Mouse (Mus musculus): ENCODE data around the gene Pfkm.

The Pfkm gene

DNA sequence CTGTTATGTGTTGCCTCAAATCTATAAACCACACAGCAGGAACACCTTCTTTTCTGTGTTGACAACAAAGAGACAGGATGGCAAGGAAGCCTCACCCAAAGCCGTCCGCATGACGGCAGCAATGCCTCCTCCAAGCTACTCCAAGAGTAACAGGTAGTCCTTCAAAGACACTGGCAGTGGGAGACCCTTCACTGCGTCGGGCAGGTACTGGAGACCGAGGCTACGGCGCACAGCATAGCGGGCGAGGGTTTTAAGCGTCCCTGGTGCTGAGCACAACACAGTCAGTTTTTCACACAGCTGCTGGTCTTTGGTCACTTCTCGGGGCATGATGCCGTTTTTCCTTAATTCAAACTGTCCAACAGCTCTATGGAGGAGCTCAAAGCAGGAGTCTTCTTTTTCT is 43.3 kb downstream of the Pfkm start:
- intact Hi-C loops (cut with DNase I), result no loop called here

DNA sequence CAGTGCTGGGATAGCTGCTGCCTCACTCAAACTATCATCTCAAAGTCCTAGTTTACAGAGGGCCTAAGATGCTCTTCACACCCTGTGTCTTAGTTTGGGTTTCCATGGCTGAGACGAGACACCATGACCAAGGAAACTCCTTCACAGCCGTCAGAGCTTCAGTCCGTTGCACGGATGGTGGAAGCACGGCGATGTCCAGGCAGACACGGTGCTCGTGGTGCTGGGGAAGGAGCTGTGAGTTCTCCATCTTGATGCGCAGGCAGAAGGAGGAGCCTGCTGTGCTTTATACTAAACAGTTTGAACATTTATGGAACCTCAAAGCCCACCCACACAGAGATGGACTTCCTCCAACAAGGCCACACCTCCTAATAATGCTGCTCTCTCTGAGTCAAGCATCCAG is 44.5 kb downstream of the Pfkm start:
- intact Hi-C loops (cut with DNase I), result no loop called here

DNA sequence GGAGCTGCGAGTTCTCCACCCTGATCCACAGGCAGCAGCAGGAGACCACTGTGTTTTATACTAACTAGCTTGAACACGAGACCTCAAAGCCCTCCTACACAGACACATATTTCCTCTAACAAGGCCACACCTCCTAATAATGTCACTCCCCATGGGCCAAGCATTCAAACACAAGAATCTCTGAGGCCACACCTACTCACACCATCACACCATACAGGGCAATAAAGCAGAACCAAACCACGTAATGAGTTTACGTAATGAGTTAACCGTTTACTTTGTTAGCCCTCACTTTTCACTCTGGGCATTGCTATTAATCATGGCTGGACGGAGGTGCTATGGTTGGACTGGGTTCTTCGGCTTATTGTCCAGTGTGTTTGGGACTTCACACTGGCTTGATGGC is 47.4 kb downstream of the Pfkm start:
- intact Hi-C loops (cut with DNase I), result no loop called here

DNA sequence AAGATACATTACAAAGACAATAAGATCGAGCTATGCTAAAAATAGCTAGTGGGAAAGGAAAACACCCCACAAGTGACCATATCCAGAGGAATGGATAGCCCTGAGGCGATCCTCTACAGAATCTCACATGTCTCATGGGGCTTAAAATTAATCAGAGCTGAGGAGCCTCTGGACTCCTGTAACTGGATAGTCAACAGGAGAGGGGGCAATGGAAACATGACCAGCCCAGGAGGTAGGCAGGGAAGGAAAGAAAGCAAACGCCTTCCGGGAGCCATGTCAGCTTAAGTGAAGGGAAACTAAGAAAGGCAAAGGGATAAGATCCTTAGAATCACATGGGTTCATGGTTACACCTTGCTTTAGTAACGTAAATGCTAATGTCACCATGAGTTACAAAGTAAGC is 48.4 kb downstream of the Pfkm start:
- intact Hi-C loops (cut with DNase I), result no loop called here

DNA sequence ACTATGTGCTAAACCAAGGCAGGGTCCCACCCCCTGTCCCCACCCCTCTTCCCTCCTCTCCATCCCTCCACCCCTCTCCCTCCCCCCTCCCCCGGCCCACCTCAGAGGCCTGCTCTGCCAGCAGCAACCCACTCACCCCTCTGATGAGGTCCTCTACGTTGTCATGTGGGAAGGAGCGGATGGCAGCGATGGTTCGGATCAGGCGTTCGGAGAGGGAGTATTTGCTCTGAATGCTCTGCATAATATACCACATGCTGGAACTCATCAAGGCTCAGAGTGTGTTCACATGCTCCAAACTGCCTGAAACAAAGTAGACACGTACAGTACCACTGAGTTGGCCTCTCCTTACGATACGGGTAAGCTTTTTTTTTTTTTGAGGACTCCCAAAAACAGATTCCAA is 50.1 kb downstream of the Pfkm start:
- intact Hi-C loops (cut with DNase I), result no loop called here

DNA sequence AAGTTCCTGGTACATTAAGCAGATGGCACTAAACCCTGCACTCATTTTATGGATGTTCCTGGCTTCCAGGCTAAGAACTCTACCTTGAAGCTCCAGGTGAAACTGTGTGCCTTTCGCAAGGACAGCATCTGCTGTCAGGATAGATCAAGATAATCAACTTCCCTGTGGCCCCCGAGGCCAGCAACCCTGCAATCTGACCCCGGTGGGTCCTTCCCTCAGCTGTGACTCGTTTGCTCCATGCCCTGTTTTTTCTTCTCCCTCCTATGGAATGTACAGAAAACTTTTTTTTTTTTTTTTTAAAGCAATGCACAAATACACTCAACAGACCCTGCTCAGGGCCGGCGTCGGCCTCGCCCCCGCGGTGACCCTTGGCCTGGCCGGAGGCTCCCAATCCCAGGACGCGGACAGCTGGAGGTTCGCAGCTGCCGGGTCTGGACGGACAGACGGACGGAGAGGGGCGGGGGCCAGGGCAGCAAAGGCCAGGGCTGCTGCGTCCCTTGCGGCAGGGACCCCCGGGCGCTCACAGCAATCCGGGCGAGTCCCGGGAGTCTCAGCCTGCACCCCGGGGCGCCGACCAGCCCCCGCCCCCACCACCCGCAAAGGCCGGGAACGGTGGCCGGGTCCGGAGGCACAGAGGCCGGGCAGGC is 52.6 kb downstream of the Pfkm start:
- intact Hi-C loops (cut with DNase I), result no loop called here

DNA sequence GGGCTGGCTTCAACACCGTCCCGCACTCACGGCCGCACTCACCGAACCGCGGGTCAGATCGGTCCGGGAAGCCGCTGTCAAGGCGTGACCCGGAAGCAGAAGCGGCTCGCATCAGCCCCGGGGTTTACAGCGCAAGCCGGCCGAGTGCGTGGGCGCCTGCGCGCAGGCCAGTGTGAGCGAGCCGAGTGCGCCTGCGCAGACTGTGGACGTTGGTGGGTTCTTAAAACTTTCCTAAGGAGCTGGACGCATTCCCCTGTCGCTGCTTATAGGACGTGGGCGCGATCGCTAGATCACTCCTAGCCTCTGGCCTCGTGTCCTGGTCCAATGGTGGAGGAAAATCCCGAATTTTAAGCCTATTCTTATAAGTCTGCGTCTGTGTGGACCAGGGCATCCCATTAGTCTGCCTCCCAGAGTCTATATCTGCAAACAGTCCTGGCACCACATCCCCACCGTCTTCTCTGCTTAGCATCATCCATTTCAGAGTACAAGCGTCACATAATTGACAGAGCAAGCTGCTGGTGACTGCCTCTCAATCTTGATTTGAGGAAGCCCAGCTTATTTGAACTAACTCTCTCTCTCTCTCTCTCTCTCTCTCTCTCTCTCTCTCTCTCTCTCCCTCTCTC is 53.3 kb downstream of the Pfkm start:
- intact Hi-C loops (cut with DNase I), result no loop called here

DNA sequence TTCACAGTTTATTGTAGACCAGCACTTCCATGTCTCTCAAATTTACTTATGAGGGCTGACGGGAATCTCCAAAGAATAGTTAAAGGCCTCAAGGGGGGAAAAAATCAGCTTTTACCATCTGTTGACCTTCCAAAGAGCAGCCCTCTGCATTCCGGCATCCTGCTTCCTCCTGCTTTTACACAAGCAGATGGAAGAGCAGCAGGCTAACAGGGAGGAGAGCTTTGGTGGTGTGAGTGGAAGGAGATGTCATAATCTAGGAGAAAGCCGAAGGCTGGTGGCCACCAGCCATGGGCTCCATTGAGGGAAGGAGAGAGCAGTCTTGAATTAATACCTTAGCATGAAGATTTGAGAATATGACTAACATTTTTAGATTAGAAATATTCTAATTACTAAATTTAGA is 56.0 kb downstream of the Pfkm start:
- intact Hi-C loops (cut with DNase I), result no loop called here

DNA sequence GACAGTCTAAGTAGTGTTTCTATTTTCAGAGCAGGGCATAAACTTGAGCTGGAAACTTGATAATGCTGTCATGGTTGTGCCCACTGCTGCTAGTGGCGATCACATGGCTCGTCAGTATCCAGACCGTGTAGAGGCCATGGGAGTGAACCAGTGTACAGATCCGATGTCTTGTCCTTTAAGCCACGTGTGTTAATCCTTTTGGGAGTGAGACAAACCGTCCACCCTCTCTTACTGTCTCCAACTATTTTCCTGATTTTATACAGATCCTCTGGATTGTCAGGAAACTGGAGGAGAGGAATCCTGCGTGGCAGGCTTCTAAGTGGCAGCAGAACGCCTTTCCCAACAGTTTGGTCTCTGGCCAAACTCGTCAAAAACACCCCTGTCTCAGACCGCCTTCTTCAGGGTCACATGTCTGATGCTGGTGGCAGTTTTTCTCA is 56.8 kb downstream of the Pfkm start:
- intact Hi-C loops (cut with DNase I), result no loop called here

DNA sequence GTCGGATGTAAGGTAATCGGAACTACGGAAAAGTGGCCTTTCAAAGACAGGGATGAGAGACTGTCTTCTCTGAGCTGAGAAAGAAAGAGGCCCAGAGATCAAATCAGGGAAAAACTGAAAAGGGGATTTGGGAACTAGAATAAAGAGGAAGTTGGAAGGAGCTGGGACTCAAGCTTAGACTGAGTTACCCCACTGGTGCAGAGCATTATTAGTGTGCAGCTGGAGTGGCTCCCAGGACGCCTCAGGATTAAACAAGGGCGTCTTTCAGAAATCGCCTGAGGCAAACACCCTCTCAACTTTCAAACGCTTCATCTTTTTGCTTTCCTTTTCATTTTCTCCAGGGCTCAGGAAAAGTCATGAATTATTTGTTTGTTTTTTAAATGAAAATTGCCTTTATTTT is 60.5 kb downstream of the Pfkm start:
- intact Hi-C loops (cut with DNase I), result loop anchor here (5.0 kb wide), 1 partner anchor 66 kb away; no protein-coding TSS in a partner anchor

DNA sequence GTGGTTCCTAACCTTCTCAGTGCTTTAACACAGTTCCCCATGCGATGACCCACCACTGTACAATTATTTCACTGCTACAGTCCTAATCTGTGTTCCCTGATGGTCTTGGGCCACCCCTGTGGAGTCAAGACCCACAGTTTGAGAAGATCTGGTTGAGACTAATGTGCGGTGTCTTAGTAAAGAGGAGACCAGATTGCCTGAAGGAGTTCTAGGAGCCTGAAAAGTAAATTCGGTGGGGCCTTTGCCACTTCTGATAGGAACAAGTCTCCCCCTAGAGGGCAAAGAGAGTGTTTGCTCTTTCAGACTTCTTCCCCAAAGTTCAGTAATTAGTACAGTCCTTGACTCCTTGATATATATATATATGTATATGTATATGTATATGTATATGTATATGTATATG is 61.2 kb downstream of the Pfkm start:
- intact Hi-C loops (cut with DNase I), result loop anchor here (5.0 kb wide), 1 partner anchor 66 kb away; no protein-coding TSS in a partner anchor

DNA sequence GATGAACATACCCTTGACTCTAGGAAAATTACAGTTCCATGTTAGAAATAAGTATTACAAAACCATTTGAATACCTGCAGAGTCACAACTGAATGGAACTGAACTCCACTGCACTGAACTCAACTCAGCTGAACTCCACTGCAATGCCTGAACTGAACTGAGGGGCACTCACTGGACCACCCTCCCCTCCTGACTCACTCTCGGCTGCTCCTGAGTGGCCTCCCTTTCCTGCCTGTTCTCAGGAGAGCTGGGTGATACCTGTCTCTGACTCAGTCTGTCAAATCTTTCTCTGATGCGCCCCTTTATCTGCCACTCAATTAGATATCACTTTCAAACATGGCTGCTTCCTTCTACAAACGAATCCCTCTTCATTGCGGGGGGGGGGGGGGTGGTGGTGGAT is 61.8 kb downstream of the Pfkm start:
- intact Hi-C loops (cut with DNase I), result loop anchor here (5.0 kb wide), 1 partner anchor 67 kb away; no protein-coding TSS in a partner anchor

DNA sequence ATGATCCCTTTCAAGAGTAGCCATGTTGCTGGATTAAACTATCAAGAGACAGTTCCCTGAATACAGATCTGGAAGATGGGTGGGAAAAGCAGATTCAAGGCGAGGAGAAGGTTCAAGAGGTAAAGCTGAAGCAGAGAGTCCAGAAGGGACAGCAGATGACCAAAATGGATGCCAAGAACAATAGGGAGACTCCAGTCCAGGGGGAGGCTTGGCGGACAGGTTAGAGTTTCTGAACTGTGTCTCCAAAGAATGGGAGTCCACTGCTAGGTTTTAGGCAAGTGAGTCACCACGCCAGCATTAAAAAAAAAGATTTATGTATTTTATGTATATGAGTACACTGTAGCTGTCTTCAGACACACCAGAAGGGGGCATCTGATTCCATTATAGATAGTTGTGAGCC is 62.2 kb downstream of the Pfkm start:
- intact Hi-C loops (cut with DNase I), result loop anchor here (5.0 kb wide), 1 partner anchor 67 kb away; no protein-coding TSS in a partner anchor

DNA sequence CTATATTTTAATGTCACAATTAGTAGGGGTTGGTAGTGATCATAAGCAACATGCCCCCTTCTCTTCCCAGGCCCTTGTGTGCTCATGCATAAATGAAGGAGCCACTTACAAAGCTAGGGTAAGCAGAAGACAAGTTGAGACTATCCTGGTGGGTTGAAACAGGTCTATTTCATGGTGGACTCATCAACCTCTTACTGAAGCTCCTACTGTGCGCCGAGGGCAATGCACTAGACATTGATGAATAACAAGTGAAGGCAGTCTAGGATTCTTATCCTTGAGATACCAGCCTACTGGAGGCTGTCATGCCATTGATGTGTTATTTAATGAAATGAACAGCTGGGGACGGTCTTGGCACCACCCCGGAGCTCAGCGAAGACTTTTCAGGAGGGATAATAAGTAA is 62.9 kb downstream of the Pfkm start:
- intact Hi-C loops (cut with DNase I), result no loop called here

DNA sequence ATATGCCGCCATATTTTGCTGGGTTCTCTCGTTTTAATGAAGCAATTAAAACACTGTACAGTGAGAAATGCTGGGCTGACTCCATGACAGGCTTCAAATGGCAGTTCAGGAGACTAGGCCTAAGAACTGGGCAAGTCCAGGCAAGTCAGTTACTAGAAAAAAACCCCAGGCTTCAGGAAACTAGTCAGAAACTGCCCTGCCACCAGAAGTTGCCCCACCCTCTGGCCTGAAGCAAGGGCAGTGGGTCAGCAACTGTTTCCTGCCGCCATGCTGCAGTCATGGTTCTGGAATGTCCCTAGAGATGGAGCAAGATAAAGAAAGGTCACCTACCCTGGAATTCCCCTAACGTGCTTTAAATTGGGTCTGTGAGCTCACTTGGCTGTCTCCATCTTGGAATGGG is 63.6 kb downstream of the Pfkm start:
- intact Hi-C loops (cut with DNase I), result no loop called here

DNA sequence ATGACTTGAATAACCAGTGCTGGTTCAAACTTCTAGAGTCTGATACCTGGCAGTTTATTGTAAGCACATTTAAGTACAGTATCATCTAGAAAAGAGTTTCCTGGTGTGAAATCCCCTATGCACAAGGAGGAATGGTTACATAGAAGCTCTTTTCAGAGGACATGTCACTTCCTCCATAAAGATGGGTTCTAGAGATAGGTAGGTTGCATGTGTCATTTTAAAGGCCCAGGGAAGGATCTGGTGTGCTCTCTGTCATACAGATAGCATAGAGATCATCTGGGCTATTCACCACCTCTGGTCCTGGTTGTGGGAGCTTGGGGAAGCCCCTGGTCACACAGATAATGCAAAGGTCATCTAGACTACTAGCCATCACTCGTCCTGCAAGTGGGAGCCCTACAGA is 64.9 kb downstream of the Pfkm start:
- intact Hi-C loops (cut with DNase I), result no loop called here

DNA sequence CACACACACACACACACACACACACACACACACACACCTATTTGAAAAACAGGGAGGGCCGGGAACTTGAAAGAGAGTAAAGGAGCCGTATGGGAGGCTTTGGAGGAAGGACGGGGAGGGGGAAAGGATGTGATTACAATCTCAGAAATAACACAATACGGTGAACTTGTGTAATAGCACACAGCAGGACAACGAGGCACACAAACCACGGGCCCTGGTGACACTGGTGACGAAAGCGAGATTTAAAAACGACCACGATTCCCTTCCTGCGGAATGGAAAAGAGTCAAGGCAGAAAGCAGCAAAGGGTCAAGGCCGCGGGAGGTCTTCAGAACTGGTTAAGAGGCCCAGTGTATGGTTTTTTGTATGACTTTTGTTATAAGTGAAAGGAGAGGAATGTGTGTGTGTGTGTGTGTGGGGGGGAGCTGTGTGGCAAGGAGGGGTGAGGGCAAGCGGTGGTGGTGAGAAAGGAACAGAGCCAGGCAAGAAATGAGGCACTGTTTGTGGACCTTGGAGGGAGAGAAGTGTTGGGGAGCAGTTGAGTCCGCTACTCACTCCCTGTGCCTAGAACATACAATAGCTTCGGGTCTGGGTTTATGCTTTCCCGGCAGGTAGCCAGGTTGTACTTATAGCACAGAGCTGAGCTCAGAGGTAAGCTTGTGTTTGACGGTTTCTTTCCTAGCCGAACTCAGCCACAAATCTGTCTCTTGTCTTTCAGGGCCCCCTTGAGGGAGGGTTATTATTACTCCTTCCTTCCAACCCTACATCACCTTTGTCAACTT is 68.8 kb downstream of the Pfkm start:
- intact Hi-C loops (cut with DNase I), result no loop called here

DNA sequence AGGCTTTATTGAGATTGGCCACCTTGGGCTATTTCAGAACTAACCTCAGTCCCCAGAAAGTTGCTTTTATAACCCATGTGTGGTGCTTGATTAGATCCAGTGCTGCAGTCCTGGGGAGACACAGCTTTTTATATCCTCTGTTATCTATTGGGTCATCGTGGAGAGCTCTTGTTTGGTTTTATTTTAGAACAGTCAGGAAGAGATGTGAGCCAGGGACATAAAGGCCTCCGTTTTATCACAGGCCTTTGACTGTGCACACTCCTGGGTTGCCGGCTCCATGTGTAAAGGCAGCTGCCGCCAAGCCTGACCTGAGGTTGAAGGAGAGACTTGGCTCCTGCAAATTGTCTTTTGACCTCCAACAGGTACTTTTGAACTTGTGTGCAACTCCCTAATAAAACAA is 70.2 kb downstream of the Pfkm start:
- intact Hi-C loops (cut with DNase I), result no loop called here

DNA sequence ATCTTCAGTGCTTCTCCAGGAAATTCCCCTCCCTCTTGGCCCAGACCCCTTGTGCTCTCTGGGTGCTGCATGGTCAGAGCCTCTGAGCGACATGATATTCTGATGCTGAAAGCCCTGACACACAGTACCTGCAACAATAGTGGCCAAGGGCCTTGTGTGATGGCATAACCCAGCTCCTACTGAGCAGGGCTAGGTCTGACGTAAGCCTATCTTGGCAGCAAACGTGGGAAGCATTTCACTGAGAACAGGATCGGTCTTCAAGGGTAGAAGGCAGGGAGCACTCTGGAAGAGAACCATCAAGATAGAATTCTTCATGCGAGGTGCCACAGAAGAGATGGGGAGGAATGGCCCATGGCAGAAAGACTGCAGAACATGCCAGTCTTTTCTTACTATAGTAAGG is 73.1 kb downstream of the Pfkm start, which contains the start of gene Asb8:
Gene Asb8, minus strand, starts transcription at position 101 of the 400 bp plus-strand sequence.
- intact Hi-C loops (cut with DNase I), result no loop called here

DNA sequence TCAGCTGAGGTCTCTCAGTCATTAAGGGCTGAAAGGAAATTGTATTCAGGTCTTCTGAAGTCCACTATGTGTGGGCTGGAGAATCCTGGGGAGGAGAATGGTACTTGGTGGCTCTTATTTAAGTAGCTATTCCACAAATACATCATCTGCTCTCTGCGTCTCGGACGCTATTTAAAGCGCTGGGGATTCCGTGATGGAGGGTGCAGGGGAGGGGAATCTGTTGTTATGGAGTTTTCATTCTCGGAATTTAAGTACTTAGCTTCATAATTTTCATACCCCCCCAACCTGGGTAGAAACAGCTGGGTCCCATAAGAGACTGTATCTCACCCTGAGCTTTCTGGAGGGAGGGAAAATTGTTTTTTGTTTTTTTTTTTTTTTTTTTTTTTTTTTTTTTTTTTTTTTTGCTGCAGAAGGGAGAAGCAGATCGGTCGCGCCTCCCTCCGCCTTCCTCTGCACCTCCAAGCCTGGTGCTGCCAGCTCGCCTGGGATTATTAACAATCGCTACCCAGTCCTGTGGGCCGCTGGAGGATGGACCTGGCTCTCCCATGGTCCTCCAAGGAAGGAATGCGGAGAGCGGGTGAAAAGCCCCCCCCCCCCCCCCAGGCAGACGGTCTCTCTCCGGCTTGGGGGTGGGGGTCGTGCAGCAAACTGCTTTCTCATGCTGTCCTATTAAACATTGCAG is 74.7 kb downstream of the Pfkm start, which contains the start of gene Ccdc184:
Gene Ccdc184, plus strand, starts transcription at position 196 of the 682 bp plus-strand sequence.
- intact Hi-C loops (cut with DNase I), result no loop called here
